Mouse (Mus musculus) liver, embryonic 14.5 days (tissue): ENCODE measurements around the gene C1qtnf9.

ENCODE experiments used
- CTCF ChIP-seq: IDR thresholded peaks from 2 replicates; pipeline ENCODE4 v1.5.1; 2016; ENCODE audit warnings: antibody characterized with exemption, low read depth, control low read depth
- EP300 ChIP-seq: IDR thresholded peaks from 2 replicates; pipeline ENCODE4 v1.6.1; 2016; ENCODE audit warnings: antibody characterized with exemption, low read depth

DNA sequence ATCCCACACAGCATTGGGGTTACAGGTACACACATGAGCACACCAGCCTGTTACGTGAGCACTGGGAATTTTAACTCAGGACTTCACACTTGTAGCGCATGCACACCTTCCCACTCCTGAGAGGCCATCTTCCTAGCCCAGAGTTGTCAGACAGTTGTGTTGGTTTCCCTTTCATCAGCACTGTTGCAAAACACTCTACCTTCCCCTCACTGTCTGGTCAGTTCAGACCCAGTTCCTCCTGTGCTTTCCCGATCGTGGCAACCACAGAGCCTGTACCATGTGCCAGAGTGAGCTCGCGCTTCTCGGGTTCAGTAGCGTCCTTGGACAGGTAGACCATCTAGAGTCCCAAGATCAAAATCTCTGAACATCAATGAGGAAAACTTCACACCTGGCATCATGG, 10.7 kb upstream of the C1qtnf9 start:
- TF ChIP-seq CTCF = no peak
- no peak for TF ChIP-seq EP300
